Comparison of ENCODE assay signal across 10 mouse cellular contexts in genomic region chr11:80354832-80355231, GRCm38 (mm10). TPM values are rescaled to one million over a fixed set of nuclear protein-coding genes. Genes with fewer than 3 reads are reported as not detected.
A peak's percentile ranks its signal among the peaks of the same experiment; 100 is the strongest.
DNase-seq lines count a peak whose midpoint lies in the region; ATAC-seq and TF ChIP-seq lines count a peak whose summit lies in the region.
"Had no signal": no experiment of that assay in that cellular context is flagged by ENCODE, and none has a peak within 500 bp of the region (broad histone marks: within the 10 kb centered on the region; RNA-seq: fewer than 3 reads in every experiment).

No protein-coding gene starts in this region.

- peak; percentile 47; the same call in 1 of the 2 replicates for TF ChIP-seq CTCF in kidney, postnatal 0 days (IDR thresholded peaks at IDR 0.05; ENCODE audit: low read depth)

- peak; percentile 66 for DNase-seq in kidney, postnatal 0 days (ENCODE audit: low spot score)
- peak; percentile 22 for DNase-seq in 3T3-L1 (ENCODE audit: low read depth, low spot score)
- peak; percentile 31 to 52 for DNase-seq in B cell, adult 2 months
- DNase-seq in left cerebral cortex, postnatal 36 days (ENCODE audit: low spot score in 2 of 2): no peak
- DNase-seq: adrenal gland, postnatal 25 days had no signal

- H3K36me3 ChIP-seq in kidney, postnatal 0 days (ENCODE audit: insufficient read depth, low read length): no peaks in the 10 kb centered on the region
- H3K36me3 ChIP-seq in kidney, embryonic 14.5 days (ENCODE audit: control insufficient read depth, insufficient read depth, low read length): peaks cover 3% of the 10 kb centered on the region; the same call in 1 of the 2 replicates

- H3K9ac ChIP-seq in kidney, postnatal 0 days (ENCODE audit: low read depth, low read length): no peak overlapping the region
- no peak overlapping the region for H3K9ac ChIP-seq in kidney, embryonic 14.5 days (ENCODE audit: low read depth, low read length)
- H3K9ac ChIP-seq: embryonic facial prominence, embryonic 15.5 days had no signal

- H3K27me3 ChIP-seq in kidney, postnatal 0 days (ENCODE audit: insufficient read depth, low read length): no peaks in the 10 kb centered on the region
- H3K27me3 ChIP-seq in kidney, embryonic 14.5 days (ENCODE audit: control insufficient read depth, insufficient read depth, low read length): no peaks in the 10 kb centered on the region
- H3K27me3 ChIP-seq: embryonic facial prominence, embryonic 15.5 days had no signal

- H3K9me3 ChIP-seq in kidney, postnatal 0 days (replicated peaks; ENCODE audit: low read length): no peaks in the 10 kb centered on the region
- no peaks in the 10 kb centered on the region for H3K9me3 ChIP-seq in kidney, embryonic 14.5 days (ENCODE audit: control insufficient read depth, low read length)
- H3K9me3 ChIP-seq: embryonic facial prominence, embryonic 15.5 days; megakaryocyte, embryonic 14.5 days had no signal

- no peak overlapping the region for H3K4me2 ChIP-seq in kidney, postnatal 0 days (ENCODE audit: low read length)
- H3K4me2 ChIP-seq in kidney, embryonic 14.5 days (replicated peaks; ENCODE audit: low read depth, low read length): no peak overlapping the region
- H3K4me2 ChIP-seq: embryonic facial prominence, embryonic 15.5 days had no signal

- H3K4me1 ChIP-seq in kidney, postnatal 0 days (replicated peaks; ENCODE audit: insufficient read depth, low read length): no peaks in the 10 kb centered on the region
- no peaks in the 10 kb centered on the region for H3K4me1 ChIP-seq in kidney, embryonic 14.5 days (ENCODE audit: control insufficient read depth, insufficient read depth, low read length)
- H3K4me1 ChIP-seq: embryonic facial prominence, embryonic 15.5 days had no signal

- no peak overlapping the region for H3K27ac ChIP-seq in kidney, postnatal 0 days
- H3K27ac ChIP-seq in kidney, embryonic 14.5 days (ENCODE audit: low read depth, low read length): no peak overlapping the region
- H3K27ac ChIP-seq: embryonic facial prominence, embryonic 15.5 days had no signal

- intact Hi-C loops in left cerebral cortex, postnatal 36 days (cut with DNase I): loop anchor here (5.0 kb wide), 1 partner anchor 53 kb away; the partner anchor contains the start of gene Rhbdl3

- ATAC-seq in kidney, postnatal 0 days (replicated peaks; ENCODE audit: low FRiP score, low read depth): 0 out of 2 replicates have a peak, but pooled peaks have one; percentile 36
- ATAC-seq in kidney, embryonic 14.5 days (ENCODE audit: low FRiP score, low TSS enrichment): no peak
- peak; percentile 55 to 75; a peak in 3 of 4 replicates for ATAC-seq in hematopoietic stem cell, adult 5-6 weeks (replicated peaks in 1 of 2; ENCODE audit: insufficient read depth in 1 of 2, low FRiP score in 2 of 2, low TSS enrichment in 1 of 2, low read depth in 1 of 2, poor library complexity in 2 of 2, severe bottlenecking in 2 of 2)
- ATAC-seq in activated CD4-positive, CD25-positive, alpha-beta regulatory T cell, adult 4 months: no peak

- H3K4me3 ChIP-seq in kidney, postnatal 0 days (replicated peaks; ENCODE audit: low read depth, low read length): no peak overlapping the region
- H3K4me3 ChIP-seq in kidney, embryonic 14.5 days (ENCODE audit: low read length): no peak overlapping the region
- H3K4me3 ChIP-seq: embryonic facial prominence, embryonic 15.5 days; megakaryocyte, embryonic 14.5 days had no signal

- 38% methylated on average over 4 of the region's 4 CpGs for WGBS in kidney, postnatal 0 days
- WGBS in kidney, embryonic 14.5 days: 41% methylated on average over 4 of the region's 4 CpGs

RNA-seq across cellular contexts. Expression of gene 5730455P16Rik, which starts 23.0 kb away (rescaled TPM):
- polyA plus RNA-seq in kidney, postnatal 0 days (2015; fragmentation: Nextera tagmentation; extraction: Ambion mirVana): 17.1 and 18.2 TPM in 2 replicates
- polyA plus RNA-seq in kidney, embryonic 14.5 days (2014; fragmentation: Nextera tagmentation; extraction: Ambion mirVana): 16.9 and 22.9 TPM in 2 replicates
- 15.4 and 16.1 TPM in 2 replicates for total RNA-seq in hematopoietic stem cell, adult 5-6 weeks (2017)
- 10 to 100 TPM in 1 of 2 experiments, 1 to 10 TPM in 1; 9.3 to 17.7 TPM for polyA plus RNA-seq in activated CD4-positive, CD25-positive, alpha-beta regulatory T cell, adult 4 months (2017; shearing (Covaris generic))
- total RNA-seq in left cerebral cortex, postnatal 36 days (2021): 10 to 100 TPM; 48.0 to 51.6 TPM

RNA-seq across cellular contexts. Expression of gene Zfp207, which starts 28.2 kb away (rescaled TPM):
- polyA plus RNA-seq in kidney, postnatal 0 days (2015; fragmentation: Nextera tagmentation; extraction: Ambion mirVana): 199 and 201 TPM in 2 replicates
- polyA plus RNA-seq in kidney, embryonic 14.5 days (2014; fragmentation: Nextera tagmentation; extraction: Ambion mirVana): 297 and 300 TPM in 2 replicates
- total RNA-seq in hematopoietic stem cell, adult 5-6 weeks (2017): 221 and 239 TPM in 2 replicates
- 100 to 1,000 TPM; 296 to 314 TPM for polyA plus RNA-seq in activated CD4-positive, CD25-positive, alpha-beta regulatory T cell, adult 4 months (2017; shearing (Covaris generic))
- total RNA-seq in left cerebral cortex, postnatal 36 days (2021): 100 to 1,000 TPM in 1 of 2 experiments, 10 to 100 TPM in 1; 99.3 to 152 TPM

RNA-seq across cellular contexts. Expression of gene Rhbdl3, which starts 54.1 kb away (rescaled TPM):
- 1.5 and 2.1 TPM in 2 replicates for polyA plus RNA-seq in kidney, postnatal 0 days (2015; fragmentation: Nextera tagmentation; extraction: Ambion mirVana)
- 1.1 and 1.3 TPM in 2 replicates for polyA plus RNA-seq in kidney, embryonic 14.5 days (2014; fragmentation: Nextera tagmentation; extraction: Ambion mirVana)
- total RNA-seq in hematopoietic stem cell, adult 5-6 weeks (2017): 1.1 and 4.3 TPM in 2 replicates
- under 1 TPM; 0.17 to 0.48 TPM for polyA plus RNA-seq in activated CD4-positive, CD25-positive, alpha-beta regulatory T cell, adult 4 months (2017; shearing (Covaris generic))
- 10 to 100 TPM; 19.8 to 29.7 TPM for total RNA-seq in left cerebral cortex, postnatal 36 days (2021)

Comparison
In these comparisons a context has a peak if more than half of its experiments do, and no peak if none do; other contexts are left out.
1. ATAC-seq: peak in kidney, postnatal 0 days (single experiment) and hematopoietic stem cell, adult 5-6 weeks (2 of 2); none in kidney, embryonic 14.5 days (single experiment) and activated CD4-positive, CD25-positive, alpha-beta regulatory T cell, adult 4 months (single experiment).
2. DNase-seq: peak in kidney, postnatal 0 days (single experiment), 3T3-L1 (single experiment) and B cell, adult 2 months (2 of 2); none in left cerebral cortex, postnatal 36 days (0 of 2).